Mouse (Mus musculus) left cerebral cortex, adult 11 months (tissue): ENCODE data around the gene Vmn2r21.
"Not testable (repeated sequence)": the region's sequence is repeated elsewhere in the genome, so short reads cannot be mapped to it uniquely, and the experiment has no call there.

Experiments used
- DNase-seq: peaks from one replicate; pipeline ENCODE4 v3.0.0; 2022; ENCODE audit warnings: low spot score

The Vmn2r21 gene

GRCm38 (mm10) chr6:123533306-123533705, at the start of gene Vmn2r21:
Gene Vmn2r21 (minus strand): TSS chr6:123533406.
- not testable (repeated sequence) for DNase-seq

GRCm38 (mm10) chr6:123574698-123575097, 41.5 kb upstream of the Vmn2r21 start:
- not testable (repeated sequence) for DNase-seq

GRCm38 (mm10) chr6:123539755-123540154, 6.5 kb upstream of the Vmn2r21 start:
- DNase-seq: not testable (repeated sequence)

GRCm38 (mm10) chr6:123522263-123523011, 10.8 kb downstream of the Vmn2r21 start:
- DNase-seq: not testable (repeated sequence)

- DNase-seq: not testable (repeated sequence)
Observed at GRCm38 (mm10) chr6:123473045-123473444, 60.2 kb downstream of the Vmn2r21 start.

- DNase-seq: not testable (repeated sequence)
Observed at GRCm38 (mm10) chr6:123472458-123472987, 60.7 kb downstream of the Vmn2r21 start.

- DNase-seq: not testable (repeated sequence)
Observed at GRCm38 (mm10) chr6:123468651-123469050, 64.6 kb downstream of the Vmn2r21 start.
